Mouse (Mus musculus): ENCODE measurements around the gene Foxk2.
"Not testable (repeated sequence)": the region's sequence is repeated elsewhere in the genome, so short reads cannot be mapped to it uniquely, and the experiment has no call there.

GRCm38 (mm10) chr11:121307712-121308111, 47.9 kb downstream of the Foxk2 start:
- not testable (repeated sequence) for TF ChIP-seq CTCF (IDR thresholded peaks at IDR 0.05; ENCODE audit: borderline replicate concordance, insufficient read depth, low read length); POLR2A (IDR thresholded peaks at IDR 0.05; ENCODE audit: low read depth, low read length)

All from embryonic fibroblast, embryonic 13.5 days (primary cell).